Mouse (Mus musculus) erythroid progenitor cell, adult 5-6 weeks (primary cell): ENCODE measurements around the gene Pnpt1. TPM values are rescaled to one million over a fixed set of nuclear protein-coding genes. Genes with fewer than 3 reads are reported as not detected.

Experiments used
- total RNA-seq, 2 experiments: library from RNA; stranded (forward) in 1 of 2; stranded (reverse) in 1 of 2; fragments of 150-400 nt in 1 of 2; fragments of 186-747, 209-891 nt in 1 of 2; gene quantifications; 2 replicates each; pipeline versions ENCODE4 v1.2.3 to v1.2.4; 2015 to 2017; ENCODE audit warnings: low replicate concordance in 2 of 2

Gene Pnpt1
- total RNA-seq, 2 experiments from 2014 or later = 26.3 to 42.3 TPM

Other genes starting within 250 kb of the Pnpt1 start
- gene Ppp4r3b, start 42.1 kb downstream of the Pnpt1 start, total RNA-seq (2015; ENCODE audit: low replicate concordance) = 44.4 and 103 TPM in 2 replicates
- gene Ppp4r3b, start 42.1 kb downstream of the Pnpt1 start, total RNA-seq (2017; ENCODE audit: low replicate concordance) = 96.8 and 108 TPM in 2 replicates
- gene Cfap36, start 116.7 kb downstream of the Pnpt1 start, total RNA-seq (2015; ENCODE audit: low replicate concordance) = 17.3 and 23.5 TPM in 2 replicates
- 43.6 and 59.7 TPM in 2 replicates for gene Cfap36, start 116.7 kb downstream of the Pnpt1 start, total RNA-seq (2017; ENCODE audit: low replicate concordance)
- gene Ccdc88a, start 242.9 kb downstream of the Pnpt1 start, total RNA-seq (2015; ENCODE audit: low replicate concordance) = 24.3 and 27.8 TPM in 2 replicates
- gene Ccdc88a, start 242.9 kb downstream of the Pnpt1 start, total RNA-seq (2017; ENCODE audit: low replicate concordance) = 29.6 and 33.5 TPM in 2 replicates